Mouse (Mus musculus) CH12.LX (cell line): Measurements from ENCODE around the gene Tcl1b1. TPM values are rescaled to one million over a fixed set of nuclear protein-coding genes. Genes with fewer than 3 reads are reported as not detected.

Experiments used
- DNase-seq: peaks from one replicate; pipeline ENCODE4 v3.0.0-alpha.2; 2013; ENCODE audit errors: extremely low read depth
- H3K27ac ChIP-seq: 2 replicates; pipeline ENCODE4 v1.5.1; 2012; ENCODE audit warnings: low read depth, mild to moderate bottlenecking, control low read depth, moderate library complexity; ENCODE audit not compliant: insufficient read depth
- H3K27me3 ChIP-seq: replicated peaks from 2 replicates; pipeline ENCODE3; 2012; ENCODE audit warnings: inconsistent platforms
- H3K36me3 ChIP-seq, 2 experiments: replicated peaks in 1 of 2; 2 replicates each; pipeline versions ENCODE3 to v1.6.1; 2012; ENCODE audit warnings: inconsistent platforms in 1 of 2, low read length in 1 of 2, mild to moderate bottlenecking in 1 of 2, mixed read lengths in 1 of 2, moderate library complexity in 1 of 2; ENCODE audit not compliant: control insufficient read depth in 1 of 2, insufficient read depth in 1 of 2
- H3K4me1 ChIP-seq, 2 experiments: 2 replicates each; pipeline ENCODE4 v1.6.1; 2012; ENCODE audit warnings: inconsistent platforms in 1 of 2, moderate library complexity in 1 of 2; ENCODE audit not compliant: insufficient read depth in 2 of 2, control insufficient read depth in 1 of 2
- H3K4me2 ChIP-seq: 2 replicates; pipeline ENCODE4 v1.6.1; 2012; ENCODE audit warnings: low read depth, mild to moderate bottlenecking, control low read depth; ENCODE audit not compliant: poor library complexity, insufficient read depth, severe bottlenecking
- H3K4me3 ChIP-seq, 3 experiments: fragments of 150-350 bp in 1 of 3; sonication (generic) in 1 of 3; replicated peaks in 1 of 3; 2 replicates each; pipeline versions ENCODE3 to v1.5.1; 2011 to 2012; ENCODE audit warnings: low read depth in 2 of 3, low read length in 2 of 3, mild to moderate bottlenecking in 2 of 3, moderate library complexity in 2 of 3, control low read depth in 1 of 3, improper control_type of control experiment in 1 of 3, inconsistent platforms in 1 of 3, mixed read lengths in 1 of 3; ENCODE audit not compliant: poor library complexity in 1 of 3
- H3K79me2 ChIP-seq: replicated peaks from 2 replicates; pipeline ENCODE4 v1.6.1; 2012; ENCODE audit warnings: mild to moderate bottlenecking, moderate library complexity; ENCODE audit not compliant: control insufficient read depth, poor library complexity, insufficient read depth, severe bottlenecking; ENCODE audit errors: extremely low read depth
- H3K9ac ChIP-seq: 2 replicates; pipeline ENCODE4 v1.6.1; 2012; ENCODE audit warnings: low read depth, mild to moderate bottlenecking, control low read depth, moderate library complexity; ENCODE audit not compliant: insufficient read depth
- H3K9me3 ChIP-seq: replicated peaks from 2 replicates; pipeline ENCODE3; 2012; ENCODE audit warnings: low read length, inconsistent platforms, mixed read lengths
- BHLHE40 ChIP-seq: IDR thresholded peaks from 2 replicates; pipeline ENCODE4 v1.6.1; 2011; ENCODE audit warnings: mild to moderate bottlenecking, low read depth, low read length, improper control_type of control experiment
- CHD1 ChIP-seq: IDR thresholded peaks from 2 replicates; pipeline ENCODE4 v1.6.1; 2012; ENCODE audit warnings: low read depth, low read length, improper control_type of control experiment, inconsistent platforms
- CTCF ChIP-seq, 2 experiments: IDR thresholded peaks in 1 of 2; conservative IDR thresholded peaks in 1 of 2; 2 replicates each; pipeline ENCODE4 v1.5.1; 2011 to 2012; ENCODE audit warnings: low read depth in 2 of 2, low read length in 2 of 2, improper control_type of control experiment in 1 of 2, inconsistent platforms in 1 of 2, mild to moderate bottlenecking in 1 of 2, moderate library complexity in 1 of 2
- E2F4 ChIP-seq: IDR thresholded peaks from 2 replicates; pipeline ENCODE4 v1.6.1; 2011; ENCODE audit warnings: low read depth, low read length, improper control_type of control experiment; ENCODE audit not compliant: insufficient replicate concordance
- ELF1 ChIP-seq: IDR thresholded peaks from 2 replicates; pipeline ENCODE4 v1.6.1; 2014; ENCODE audit warnings: low read depth, mild to moderate bottlenecking, inconsistent platforms, low read length, improper control_type of control experiment
- EP300 ChIP-seq: IDR thresholded peaks from 2 replicates; pipeline ENCODE4 v1.6.1; 2011; ENCODE audit warnings: low read length, improper control_type of control experiment
- ETS1 ChIP-seq: conservative IDR thresholded peaks from 2 replicates; pipeline ENCODE4 v1.6.1; 2012; ENCODE audit warnings: low read depth, mild to moderate bottlenecking, inconsistent platforms, low read length, improper control_type of control experiment, moderate library complexity
- GABPA ChIP-seq: IDR thresholded peaks from 2 replicates; pipeline ENCODE4 v1.6.1; 2012; ENCODE audit warnings: low read depth, low read length, improper control_type of control experiment, inconsistent platforms; ENCODE audit not compliant: insufficient replicate concordance
- JUND ChIP-seq: conservative IDR thresholded peaks from 2 replicates; pipeline ENCODE4 v1.6.1; 2011; ENCODE audit warnings: low read depth, low read length, improper control_type of control experiment
- MAX ChIP-seq: IDR thresholded peaks from 2 replicates; pipeline ENCODE4 v1.6.1; 2011; ENCODE audit warnings: low read length, improper control_type of control experiment
- MAZ ChIP-seq: IDR thresholded peaks from 2 replicates; pipeline ENCODE4 v1.6.1; 2012; ENCODE audit warnings: low read depth, mild to moderate bottlenecking, inconsistent platforms, low read length, improper control_type of control experiment, moderate library complexity
- MEF2A ChIP-seq: IDR thresholded peaks from 2 replicates; pipeline ENCODE4 v1.6.1; 2014; ENCODE audit warnings: low read depth, mild to moderate bottlenecking, inconsistent platforms, low read length, improper control_type of control experiment, borderline replicate concordance
- MXI1 ChIP-seq: IDR thresholded peaks from 2 replicates; pipeline ENCODE4 v1.6.1; 2011; ENCODE audit warnings: mild to moderate bottlenecking, low read depth, low read length, improper control_type of control experiment
- MYC ChIP-seq: IDR thresholded peaks from 2 replicates; pipeline ENCODE4 v1.6.1; 2011; ENCODE audit warnings: low read depth, mild to moderate bottlenecking, improper control_type of control experiment, low read length
- NELFE ChIP-seq: IDR thresholded peaks from 2 replicates; pipeline ENCODE4 v1.6.1; 2011; ENCODE audit warnings: low read depth, low read length, improper control_type of control experiment
- PAX5 ChIP-seq: IDR thresholded peaks from 2 replicates; pipeline ENCODE4 v1.6.1; 2012; ENCODE audit warnings: low read length, inconsistent platforms, mixed read lengths
- POLR2AphosphoS2 ChIP-seq: IDR thresholded peaks from 2 replicates; pipeline ENCODE4 v1.6.1; 2011; ENCODE audit warnings: low read depth, low read length, improper control_type of control experiment
- RAD21 ChIP-seq: IDR thresholded peaks from 2 replicates; pipeline ENCODE4 v1.6.1; 2011; ENCODE audit warnings: low read depth, mild to moderate bottlenecking, low read length, improper control_type of control experiment, moderate library complexity
- RCOR1 ChIP-seq: conservative IDR thresholded peaks from 2 replicates; pipeline ENCODE4 v1.6.1; 2012; ENCODE audit warnings: low read depth, mild to moderate bottlenecking, inconsistent platforms, low read length, improper control_type of control experiment
- SIN3A ChIP-seq: IDR thresholded peaks from 2 replicates; pipeline ENCODE4 v1.6.1; 2012; ENCODE audit warnings: low read length, improper control_type of control experiment, inconsistent platforms
- SMC3 ChIP-seq: IDR thresholded peaks from 2 replicates; pipeline ENCODE4 v1.6.1; 2011; ENCODE audit warnings: low read depth, low read length, improper control_type of control experiment
- USF1 ChIP-seq: IDR thresholded peaks from 2 replicates; pipeline ENCODE4 v1.6.1; 2014; ENCODE audit warnings: low read depth, mild to moderate bottlenecking, inconsistent platforms, low read length, improper control_type of control experiment
- ZC3H11A ChIP-seq: IDR thresholded peaks from 2 replicates; pipeline ENCODE4 v1.6.1; 2012; ENCODE audit warnings: low read depth, mild to moderate bottlenecking, inconsistent platforms, low read length, improper control_type of control experiment
- ZKSCAN1 ChIP-seq: IDR thresholded peaks from 2 replicates; pipeline ENCODE4 v1.6.1; 2012; ENCODE audit warnings: low read depth, inconsistent platforms, low read length, improper control_type of control experiment, borderline replicate concordance
- ZMIZ1 ChIP-seq: IDR thresholded peaks from 2 replicates; pipeline ENCODE4 v1.6.1; 2012; ENCODE audit warnings: low read depth, mild to moderate bottlenecking, inconsistent platforms, low read length, improper control_type of control experiment
- ZNF384 ChIP-seq: IDR thresholded peaks from 2 replicates; pipeline ENCODE4 v1.6.1; 2012; ENCODE audit warnings: low read depth, low read length, improper control_type of control experiment, inconsistent platforms
- dilution Hi-C: fragments of 300-500 bp; cut with MboI; formaldehyde crosslinking; loops from 2 replicates; pipeline ENCODE4 v1.14.3; 2020; ENCODE audit warnings: low sequenced_read_pairs; ENCODE audit not compliant: extremely low pct_unique_long_range_greater_than_20kb, extremely low pct_ligation_motif_present
- in situ Hi-C: fragments of 300-500 bp; cut with MboI; formaldehyde crosslinking; loops from 3 replicates; pipeline ENCODE4 v1.14.3; 2019; ENCODE audit warnings: low sequenced_read_pairs, low pct_ligation_motif_present, low pct_unique_long_range_greater_than_20kb, mixed read lengths
- polyA plus RNA-seq: library from polyadenylated mRNA; unstranded; fragments of >175 nt; gene quantifications from 2 replicates; pipeline ENCODE4 v1.2.1, GENCODE M21; 2012; ENCODE audit warnings: low read depth; ENCODE audit not compliant: insufficient read length
- total RNA-seq, 2 experiments: library from RNA; depleted of rRNA; stranded (reverse); fragments of 300-350 nt in 1 of 2; fragments of >200 nt in 1 of 2; gene quantifications; 2 replicates each; pipeline ENCODE4 v1.2.3; 2012 to 2014

Tcl1b1 gene
- total and polyA plus RNA-seq, 3 experiments: not detected

DNA sequence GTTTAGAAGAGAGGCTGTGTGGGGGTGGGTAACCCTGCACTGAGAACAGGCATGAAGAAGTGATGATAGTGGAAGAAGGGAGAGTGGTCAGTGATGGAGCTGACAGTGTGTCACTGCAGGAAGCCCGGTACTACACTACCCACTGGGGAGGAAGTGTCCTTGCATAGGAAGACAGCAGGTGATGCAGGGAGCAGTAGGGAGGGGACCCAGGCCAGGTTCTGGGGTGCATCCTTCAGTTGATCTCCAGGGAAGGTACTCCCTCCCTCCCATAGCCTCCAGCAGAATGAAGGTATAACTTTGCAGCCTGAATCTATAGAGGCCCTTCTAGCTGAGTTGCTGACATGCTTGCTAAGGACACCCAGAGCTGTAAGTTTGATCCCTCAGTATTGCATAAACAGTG is 47.6 kb downstream of the Tcl1b1 start:
- no peaks in the 10 kb centered on the region for H3K9me3 ChIP-seq
- DNase-seq: no peak

DNA sequence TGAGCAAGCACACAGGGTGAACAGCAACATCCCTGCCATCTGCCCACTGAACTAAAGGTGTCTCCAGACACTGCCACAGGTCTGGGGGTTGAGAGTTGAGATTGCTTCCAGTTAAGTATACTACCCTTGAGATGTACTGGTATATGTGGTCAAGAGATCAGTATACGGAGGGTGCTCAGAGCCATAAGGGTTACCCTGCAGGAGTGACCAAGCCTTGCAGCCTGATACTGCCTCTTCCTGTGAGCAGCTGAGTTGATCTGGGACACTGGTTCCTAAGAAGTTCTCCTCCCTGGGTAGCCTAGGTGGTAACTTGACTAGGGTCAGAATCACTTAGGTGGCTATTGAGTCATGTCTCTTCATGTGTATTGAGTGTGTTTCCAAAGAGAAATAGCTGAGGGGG is 49.0 kb downstream of the Tcl1b1 start:
- dilution Hi-C loops: no loop called here
- in situ Hi-C loops: no loop called here
- TF ChIP-seq BHLHE40 (no peak), CHD1 (no peak), MAZ (no peak), USF1 (no peak), NELFE (no peak), JUND (no peak)
- Histone ChIP-seq H3K27ac (no peak overlapping the region), H3K4me2 (no peak overlapping the region), H3K9ac (no peak overlapping the region), H3K9me3 (no peaks in the 10 kb centered on the region), H3K36me3 (no peaks in the 10 kb centered on the region), H3K79me2 (no peaks in the 10 kb centered on the region), H3K4me1 (no peaks in the 10 kb centered on the region), H3K27me3 (peaks cover 72% of the 10 kb centered on the region), H3K4me3 (no peak overlapping the region)
- DNase-seq: no peak

More for the DNA sequence above, 47.6 kb downstream of the Tcl1b1 start:
- dilution Hi-C loops (no loop called here), in situ Hi-C loops (no loop called here)
- Histone ChIP-seq H3K36me3 (no peaks in the 10 kb centered on the region), H3K4me1 (no peaks in the 10 kb centered on the region), H3K27me3 (peaks cover 62% of the 10 kb centered on the region), H3K4me3 (no peak overlapping the region), H3K9ac (no peak overlapping the region), H3K4me2 (no peak overlapping the region), H3K27ac (no peak overlapping the region), H3K79me2 (no peaks in the 10 kb centered on the region)
- TF ChIP-seq GABPA: no peak
- TF ChIP-seq ZKSCAN1: no peak
- TF ChIP-seq RCOR1: no peak
- no peak for TF ChIP-seq SMC3
- no peak for TF ChIP-seq USF1
- no peak for TF ChIP-seq MXI1
- TF ChIP-seq POLR2AphosphoS2: no peak
- TF ChIP-seq MEF2A: no peak
- TF ChIP-seq RAD21: no peak
- TF ChIP-seq EP300: no peak
- no peak for TF ChIP-seq ELF1
- TF ChIP-seq BHLHE40: no peak
- no peak for TF ChIP-seq JUND

DNA sequence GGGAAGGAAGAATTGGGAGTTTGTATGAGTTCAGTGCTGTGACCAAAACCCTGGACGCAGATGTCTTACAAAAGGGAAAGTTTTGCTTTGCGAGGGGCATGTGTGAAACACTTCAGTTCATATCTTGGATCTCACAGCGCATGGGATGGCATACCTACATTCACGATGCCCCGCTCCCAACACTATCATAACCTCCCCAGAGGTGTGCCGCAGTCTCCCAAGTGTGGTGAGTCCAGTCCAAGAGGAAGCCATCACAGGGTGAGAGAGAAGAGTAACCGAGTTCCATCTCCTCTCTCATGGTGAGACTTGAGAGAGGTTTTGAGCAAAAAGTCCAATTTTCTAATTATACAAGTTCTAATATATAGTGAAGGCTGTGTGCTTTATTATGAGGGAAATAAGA is 49.7 kb downstream of the Tcl1b1 start:
- no peaks in the 10 kb centered on the region for H3K9me3 ChIP-seq
- no peaks in the 10 kb centered on the region for H3K36me3 ChIP-seq
- no peak overlapping the region for H3K4me2 ChIP-seq
- dilution Hi-C loops: no loop called here
- no peaks in the 10 kb centered on the region for H3K79me2 ChIP-seq
- H3K27ac ChIP-seq: no peak overlapping the region
- no peaks in the 10 kb centered on the region for H3K4me1 ChIP-seq
- peaks cover 77% of the 10 kb centered on the region for H3K27me3 ChIP-seq
- H3K9ac ChIP-seq: no peak overlapping the region
- TF ChIP-seq CHD1 (no peak), PAX5 (no peak), ZC3H11A (no peak), ETS1 (no peak), MYC (no peak), MAZ (no peak), POLR2AphosphoS2 (no peak), CTCF (conservative IDR thresholded peaks at IDR 0.05 in 1 of 2, IDR thresholded peaks at IDR 0.05 in 1 of 2; ENCODE audit: low read depth in 2 of 2, low read length in 2 of 2) (no peak), EP300 (no peak), SIN3A (no peak), SMC3 (no peak), E2F4 (no peak), MXI1 (no peak), RCOR1 (no peak), ZMIZ1 (no peak), MAX (no peak), USF1 (no peak), ZNF384 (no peak)
- DNase-seq: no peak
- in situ Hi-C loops: no loop called here
- no peak overlapping the region for H3K4me3 ChIP-seq
